Mouse (Mus musculus): ENCODE results near the gene Exoc3l4. TPM values are rescaled to one million over a fixed set of nuclear protein-coding genes. Genes with fewer than 3 reads are reported as not detected.

The Exoc3l4 gene
- polyA plus RNA-seq, 1 experiment from 2014 or later: 20.4 TPM

- peak; percentile 73 for ATAC-seq
- H3K4me1 ChIP-seq (ENCODE audit: control insufficient read depth, insufficient read depth, low read length): peaks cover 36% of the 10 kb centered on the region
- H3K4me2 ChIP-seq (ENCODE audit: low read depth, low read length): no peak overlapping the region
- 69% methylated on average over 6 of the region's 6 CpGs for WGBS
- H3K27ac ChIP-seq (ENCODE audit: low read length): peak overlapping the region; percentile 45; the same call in 1 of the 2 replicates
- H3K9me3 ChIP-seq (ENCODE audit: control insufficient read depth, low read length): no peaks in the 10 kb centered on the region
- H3K27me3 ChIP-seq (replicated peaks; ENCODE audit: control insufficient read depth, insufficient read depth, low read length): peaks cover 30% of the 10 kb centered on the region
- no peaks in the 10 kb centered on the region for H3K36me3 ChIP-seq (ENCODE audit: control insufficient read depth, insufficient read depth, low read length)
- H3K4me3 ChIP-seq (ENCODE audit: low read length): no peak overlapping the region
- no peak overlapping the region for H3K9ac ChIP-seq (ENCODE audit: low read depth, low read length)
Measured at GRCm38 (mm10) chr12:111438850-111439249, 22.0 kb downstream of the Exoc3l4 start.

GRCm38 (mm10) chr12:111440701-111441373 lies 24.0 kb downstream of the Exoc3l4 start:
- H3K4me2 ChIP-seq (ENCODE audit: low read depth, low read length): no peak overlapping the region
- H3K9ac ChIP-seq (ENCODE audit: low read depth, low read length): no peak overlapping the region
- H3K27me3 ChIP-seq (replicated peaks; ENCODE audit: control insufficient read depth, insufficient read depth, low read length): peaks cover 45% of the 10 kb centered on the region
- no peak for ATAC-seq
- peaks cover 40% of the 10 kb centered on the region for H3K4me1 ChIP-seq (ENCODE audit: control insufficient read depth, insufficient read depth, low read length)
- WGBS: 81% methylated on average over 9 of the region's 9 CpGs
- H3K36me3 ChIP-seq (ENCODE audit: control insufficient read depth, insufficient read depth, low read length): no peaks in the 10 kb centered on the region
- no peak overlapping the region for H3K4me3 ChIP-seq (ENCODE audit: low read length)
- H3K9me3 ChIP-seq (ENCODE audit: control insufficient read depth, low read length): no peaks in the 10 kb centered on the region
- no peak overlapping the region for H3K27ac ChIP-seq (ENCODE audit: low read length)

- no peak overlapping the region for H3K4me3 ChIP-seq (ENCODE audit: low read length)
- H3K27ac ChIP-seq (ENCODE audit: low read length): no peak overlapping the region
- no peak overlapping the region for H3K4me2 ChIP-seq (ENCODE audit: low read depth, low read length)
- H3K27me3 ChIP-seq (replicated peaks; ENCODE audit: control insufficient read depth, insufficient read depth, low read length): peaks cover 50% of the 10 kb centered on the region
- no peak for ATAC-seq
- no peaks in the 10 kb centered on the region for H3K9me3 ChIP-seq (ENCODE audit: control insufficient read depth, low read length)
- H3K36me3 ChIP-seq (ENCODE audit: control insufficient read depth, insufficient read depth, low read length): no peaks in the 10 kb centered on the region
- 67% methylated on average over 3 of the region's 3 CpGs for WGBS
- peaks cover 39% of the 10 kb centered on the region for H3K4me1 ChIP-seq (ENCODE audit: control insufficient read depth, insufficient read depth, low read length)
- no peak overlapping the region for H3K9ac ChIP-seq (ENCODE audit: low read depth, low read length)
Measured at GRCm38 (mm10) chr12:111441523-111441922, 24.7 kb downstream of the Exoc3l4 start.

GRCm38 (mm10) chr12:111442309-111443010 lies 25.6 kb downstream of the Exoc3l4 start, which contains the start of gene Tnfaip2:
Gene Tnfaip2, plus strand, starts transcription at chr12:111442469.
- Histone ChIP-seq H3K4me2 (ENCODE audit: low read depth, low read length) (peak within 1 kb of the TSS; percentile 78), H3K9ac (ENCODE audit: low read depth, low read length) (peak within 1 kb of the TSS; percentile 62), H3K4me3 (ENCODE audit: low read length) (peak within 1 kb of the TSS; percentile 50), H3K27ac (ENCODE audit: low read length) (no peak within 1 kb of the TSS), H3K4me1 (ENCODE audit: control insufficient read depth, insufficient read depth, low read length) (peaks cover 33% of the 10 kb centered on the region), H3K27me3 (replicated peaks; ENCODE audit: control insufficient read depth, insufficient read depth, low read length) (peaks cover 58% of the 10 kb centered on the region), H3K9me3 (ENCODE audit: control insufficient read depth, low read length) (no peaks in the 10 kb centered on the region), H3K36me3 (ENCODE audit: control insufficient read depth, insufficient read depth, low read length) (no peaks in the 10 kb centered on the region)
- peak; percentile 60 for ATAC-seq
- WGBS: 2% methylated on average over 48 of the region's 48 CpGs

- Histone ChIP-seq H3K27ac (ENCODE audit: low read length) (no peak overlapping the region), H3K9ac (ENCODE audit: low read depth, low read length) (peak overlapping the region; percentile 62; the same call in 1 of the 2 replicates), H3K9me3 (ENCODE audit: control insufficient read depth, low read length) (no peaks in the 10 kb centered on the region), H3K36me3 (ENCODE audit: control insufficient read depth, insufficient read depth, low read length) (no peaks in the 10 kb centered on the region), H3K4me3 (ENCODE audit: low read length) (peak overlapping the region; percentile 50), H3K27me3 (replicated peaks; ENCODE audit: control insufficient read depth, insufficient read depth, low read length) (peaks cover 66% of the 10 kb centered on the region), H3K4me2 (ENCODE audit: low read depth, low read length) (peak overlapping the region; percentile 78), H3K4me1 (ENCODE audit: control insufficient read depth, insufficient read depth, low read length) (peaks cover 26% of the 10 kb centered on the region)
- WGBS: 32% methylated on average over 15 of the region's 15 CpGs
- ATAC-seq: peak; percentile 52
Measured at GRCm38 (mm10) chr12:111443011-111443870, 26.4 kb downstream of the Exoc3l4 start.

GRCm38 (mm10) chr12:111443921-111444831 lies 27.4 kb downstream of the Exoc3l4 start:
- H3K4me2 ChIP-seq (ENCODE audit: low read depth, low read length): no peak overlapping the region
- H3K4me1 ChIP-seq (ENCODE audit: control insufficient read depth, insufficient read depth, low read length): peaks cover 27% of the 10 kb centered on the region
- H3K9ac ChIP-seq (ENCODE audit: low read depth, low read length): no peak overlapping the region

GRCm38 (mm10) chr12:111445161-111445889 lies 28.5 kb downstream of the Exoc3l4 start:
- no peaks in the 10 kb centered on the region for H3K9me3 ChIP-seq (ENCODE audit: control insufficient read depth, low read length)
- H3K9ac ChIP-seq (ENCODE audit: low read depth, low read length): peak overlapping the region; percentile 43; the same call in 1 of the 2 replicates
- no peak overlapping the region for H3K27ac ChIP-seq (ENCODE audit: low read length)
- peak overlapping the region; percentile 25 for H3K4me3 ChIP-seq (ENCODE audit: low read length)
- H3K27me3 ChIP-seq (replicated peaks; ENCODE audit: control insufficient read depth, insufficient read depth, low read length): peaks cover 80% of the 10 kb centered on the region
- WGBS: 8% methylated on average over 43 of the region's 52 CpGs
- H3K4me2 ChIP-seq (ENCODE audit: low read depth, low read length): peak overlapping the region; percentile 44
- H3K36me3 ChIP-seq (ENCODE audit: control insufficient read depth, insufficient read depth, low read length): no peaks in the 10 kb centered on the region
- peaks cover 35% of the 10 kb centered on the region for H3K4me1 ChIP-seq (ENCODE audit: control insufficient read depth, insufficient read depth, low read length)
- no peak for ATAC-seq

More at GRCm38 (mm10) chr12:111443921-111444831, 27.4 kb downstream of the Exoc3l4 start:
- 0 out of 2 replicates have a peak overlapping the region, but pooled peaks have one; percentile 3 for H3K4me3 ChIP-seq (ENCODE audit: low read length)
- WGBS: 45% methylated on average over 10 of the region's 10 CpGs
- peaks cover 75% of the 10 kb centered on the region for H3K27me3 ChIP-seq (replicated peaks; ENCODE audit: control insufficient read depth, insufficient read depth, low read length)
- no peaks in the 10 kb centered on the region for H3K36me3 ChIP-seq (ENCODE audit: control insufficient read depth, insufficient read depth, low read length)
- H3K9me3 ChIP-seq (ENCODE audit: control insufficient read depth, low read length): no peaks in the 10 kb centered on the region
- no peak for ATAC-seq
- no peak overlapping the region for H3K27ac ChIP-seq (ENCODE audit: low read length)
